Mouse (Mus musculus): ENCODE data around the gene Csnk1g2.
A peak's percentile ranks its signal among the peaks of the same experiment; 100 is the strongest.
"Not testable (repeated sequence)": the region's sequence is repeated elsewhere in the genome, so short reads cannot be mapped to it uniquely, and the experiment has no call there.

The Csnk1g2 gene

DNA sequence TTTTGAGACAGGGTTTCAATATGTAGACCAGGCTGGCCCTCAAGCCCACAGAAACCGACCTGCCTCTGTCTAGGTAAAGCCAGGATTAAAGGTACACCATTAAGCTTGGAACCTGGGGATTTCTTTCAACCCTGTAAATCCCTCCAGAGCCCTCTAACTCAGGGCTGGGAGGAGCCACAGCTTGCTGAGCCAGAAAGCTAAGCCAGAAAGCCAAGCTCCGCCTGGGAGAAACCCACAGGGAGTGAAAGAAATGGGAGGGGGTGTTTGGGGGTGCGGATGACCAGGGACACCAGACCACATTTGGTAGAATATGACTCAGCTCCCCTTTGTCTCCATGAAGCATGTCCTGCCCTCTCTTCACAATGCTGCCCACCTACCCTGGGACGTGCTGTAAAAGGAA is 26.3 kb upstream of the Csnk1g2 start:
- DNase-seq (ENCODE audit: extremely low read depth, low read depth, low spot score), result no peak

DNA sequence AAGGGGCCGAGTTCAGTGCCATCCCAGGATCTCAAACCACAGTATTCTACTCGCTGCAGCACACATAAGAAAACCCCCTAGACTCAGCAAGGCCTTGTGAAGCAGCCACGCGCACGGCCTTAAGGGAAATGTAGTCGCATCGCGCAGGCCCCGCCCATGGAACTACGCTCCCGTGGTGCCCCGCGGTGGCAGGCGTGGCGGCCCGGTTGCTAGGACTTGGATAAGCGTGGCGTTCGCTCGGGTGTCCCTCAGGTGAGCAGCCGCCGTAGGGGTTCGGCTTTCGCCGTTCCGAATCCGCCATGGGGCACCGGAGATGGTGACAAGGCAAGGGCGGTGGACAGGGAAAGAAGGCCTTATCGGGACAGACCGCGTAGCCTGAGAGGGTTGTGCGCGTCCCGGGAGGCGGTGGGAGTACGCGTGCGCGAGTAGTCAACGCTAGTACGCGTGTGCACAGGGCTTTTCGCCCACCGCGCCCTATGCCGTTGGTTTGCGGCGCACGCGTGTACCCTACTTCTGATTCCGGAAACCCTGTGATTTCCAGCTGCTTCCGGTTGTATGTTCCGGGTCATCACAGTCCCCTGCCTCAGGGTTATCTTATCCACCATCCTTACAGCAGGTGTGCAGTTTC is 19.8 kb upstream of the Csnk1g2 start, which contains the start of the genes Scamp4 and Adat3:
Gene Scamp4 (plus strand): TSS at position 175 of the 628 bp plus-strand sequence.
Gene Adat3 (plus strand): TSS at position 183 of the 628 bp plus-strand sequence.
- no peak for DNase-seq (ENCODE audit: extremely low read depth, low read depth, low spot score)

GRCm38 (mm10) chr10:80603364-80603763 is 19.3 kb upstream of the Csnk1g2 start:
- DNase-seq (ENCODE audit: extremely low read depth, low read depth, low spot score), result no peak

- DNase-seq (ENCODE audit: extremely low read depth, low read depth, low spot score), result no peak
These were observed 18.6 kb upstream of the Csnk1g2 start for GRCm38 (mm10) chr10:80604001-80604509.

DNA sequence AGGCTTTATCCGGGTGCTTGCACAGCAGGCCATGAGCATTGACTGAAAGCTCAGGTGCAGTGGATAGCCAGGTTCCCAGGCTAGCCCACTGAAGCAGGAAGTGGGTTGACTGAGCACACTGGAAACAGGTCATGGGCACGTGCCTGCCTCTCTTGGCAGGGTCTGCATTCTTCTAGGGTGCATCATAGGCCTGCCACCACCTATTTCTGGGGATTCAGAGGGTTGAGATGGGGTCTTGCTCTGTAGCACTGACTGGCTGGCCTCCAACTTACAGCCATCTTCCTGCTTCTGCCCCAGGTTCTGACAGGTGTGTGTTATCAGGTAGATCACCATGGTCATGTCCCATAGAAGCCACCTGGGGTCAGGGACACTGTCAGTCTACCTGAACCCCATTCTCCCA is 17.6 kb upstream of the Csnk1g2 start:
- no peak for DNase-seq (ENCODE audit: extremely low read depth, low read depth, low spot score)

DNA sequence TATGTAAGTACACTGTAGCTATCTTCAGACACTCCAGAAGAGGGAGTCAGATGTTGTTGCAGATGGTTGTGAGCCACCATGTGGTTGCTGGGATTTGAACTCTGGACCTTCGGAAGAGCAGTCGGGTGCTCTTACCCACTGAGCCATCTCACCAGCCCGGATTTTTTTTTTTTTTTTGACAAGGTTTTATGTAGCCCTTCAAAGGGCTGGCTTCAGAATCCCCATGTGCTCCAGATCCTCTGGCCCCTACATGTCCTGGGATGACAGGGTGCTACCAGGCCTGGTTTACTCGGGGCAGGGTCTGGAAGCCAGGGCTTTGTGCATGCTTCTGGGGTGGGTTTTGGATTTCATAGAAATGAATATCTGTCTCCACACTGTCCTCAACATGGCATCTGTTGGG is 16.9 kb upstream of the Csnk1g2 start, which contains the start of gene Gm49322:
Gene Gm49322 (plus strand): TSS at position 301 of the 400 bp plus-strand sequence.
- DNase-seq (ENCODE audit: extremely low read depth, low read depth, low spot score), result not testable (repeated sequence)

GRCm38 (mm10) chr10:80606306-80606705 is 16.3 kb upstream of the Csnk1g2 start:
- no peak for DNase-seq (ENCODE audit: extremely low read depth, low read depth, low spot score)

- DNase-seq (ENCODE audit: extremely low read depth, low read depth, low spot score), result no peak
These were observed 15.8 kb upstream of the Csnk1g2 start for GRCm38 (mm10) chr10:80606737-80607350.

DNA sequence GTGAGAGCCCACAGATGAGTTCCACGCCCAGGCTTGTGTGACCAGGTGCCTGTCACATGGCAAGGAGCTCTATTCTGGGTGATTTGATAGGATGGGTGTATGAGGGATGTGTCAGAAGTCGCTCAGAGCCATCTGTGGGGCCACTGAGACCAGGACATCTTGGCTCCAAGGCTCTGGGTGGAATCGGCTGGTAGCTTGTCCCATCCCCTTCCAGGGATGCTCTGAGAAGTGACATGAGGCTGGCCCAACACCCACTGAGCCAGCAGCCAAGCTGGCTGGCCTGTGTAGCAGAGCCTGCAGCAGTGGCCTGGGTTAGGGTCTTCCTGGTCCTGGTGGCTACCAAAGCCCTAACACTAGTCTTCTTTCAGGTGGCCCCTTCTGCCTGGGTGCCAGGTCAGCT is 14.2 kb upstream of the Csnk1g2 start:
- DNase-seq (ENCODE audit: extremely low read depth, low read depth, low spot score), result no peak

DNA sequence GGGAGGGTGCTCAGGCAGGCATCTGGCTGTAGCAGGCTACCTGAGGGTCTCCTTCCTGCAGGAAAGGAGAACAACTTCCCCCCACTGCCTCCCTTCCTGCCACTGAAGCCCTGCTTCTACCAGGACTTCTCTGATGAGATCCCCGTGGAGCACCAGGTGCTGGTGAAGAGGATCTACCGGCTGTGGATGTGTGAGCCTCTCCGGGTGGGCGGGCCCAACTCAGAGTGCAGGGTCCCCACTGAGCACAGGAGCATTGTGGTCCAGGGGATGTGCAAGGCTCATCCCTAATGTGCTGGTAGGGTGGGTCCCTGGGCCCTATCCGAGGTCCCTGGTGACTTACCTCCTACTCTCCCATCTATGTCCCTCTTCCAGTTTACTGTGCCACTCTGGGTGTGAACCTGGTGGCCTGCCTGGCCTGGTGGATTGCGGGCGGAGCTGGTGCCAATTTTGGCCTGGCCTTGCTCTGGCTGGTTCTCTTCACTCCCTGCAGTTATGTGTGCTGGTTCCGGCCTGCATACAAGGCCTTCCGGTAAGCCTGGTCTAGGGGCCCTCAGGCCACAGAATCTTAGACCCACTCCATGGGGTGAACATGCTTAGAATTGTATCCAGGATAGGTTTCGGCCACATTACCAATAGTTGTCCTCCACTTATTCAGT is 13.2 kb upstream of the Csnk1g2 start:
- no peak for DNase-seq (ENCODE audit: extremely low read depth, low read depth, low spot score)

DNA sequence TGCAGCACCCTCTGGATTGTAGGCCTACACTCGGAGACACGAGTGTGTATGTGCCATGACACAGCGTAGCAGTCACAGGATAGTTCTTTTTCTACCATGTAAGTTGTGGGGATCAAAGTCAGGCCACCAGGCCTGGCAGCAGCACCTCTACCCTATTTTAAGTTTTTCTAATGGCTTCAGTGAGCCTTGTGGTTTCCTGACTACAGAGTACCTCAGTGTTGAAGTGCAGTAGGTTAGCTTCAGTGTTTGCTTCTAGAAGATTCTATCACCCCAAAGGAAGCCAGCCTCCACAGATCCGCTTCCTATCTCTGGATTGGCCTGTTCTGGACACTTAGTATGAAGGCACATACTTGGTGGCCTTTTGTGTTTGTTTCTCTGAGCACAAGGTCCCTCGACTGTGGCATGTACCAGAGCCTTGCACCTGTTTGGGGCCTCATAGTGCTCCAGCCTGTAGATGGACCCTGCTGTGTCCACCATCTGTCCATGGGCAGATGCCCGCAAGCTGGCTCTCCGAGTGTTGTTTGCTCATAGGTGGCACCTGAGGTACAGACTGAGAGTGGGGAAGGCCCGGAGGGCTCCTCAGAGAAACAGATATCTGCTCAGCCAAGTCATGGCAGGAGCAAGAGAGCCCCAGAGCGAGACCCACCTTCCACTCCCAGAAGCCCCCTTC is 12.4 kb upstream of the Csnk1g2 start:
- no peak for DNase-seq (ENCODE audit: extremely low read depth, low read depth, low spot score)

GRCm38 (mm10) chr10:80611024-80611423 is 11.6 kb upstream of the Csnk1g2 start:
- no peak for DNase-seq (ENCODE audit: extremely low read depth, low read depth, low spot score)

DNA sequence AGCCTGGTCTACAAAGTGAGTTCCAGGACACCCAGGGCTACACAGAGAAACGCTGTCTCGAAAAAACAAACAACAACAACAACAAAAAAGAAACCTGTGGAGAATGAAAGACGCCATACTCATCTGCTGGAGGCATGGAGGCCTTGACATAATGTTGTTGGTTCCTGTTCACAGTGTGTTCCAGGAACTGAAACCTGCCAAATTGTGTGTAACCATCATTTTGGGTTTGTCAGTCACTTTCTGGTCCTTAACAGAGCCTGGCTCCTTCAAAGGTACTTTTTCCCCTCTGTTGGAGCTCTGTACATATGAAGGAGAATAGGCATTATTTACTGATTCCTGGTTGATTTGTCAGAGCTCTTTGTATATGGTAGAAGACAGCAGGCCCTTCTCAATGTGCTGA is 10.7 kb upstream of the Csnk1g2 start:
- DNase-seq (ENCODE audit: extremely low read depth, low read depth, low spot score), result no peak

- DNase-seq (ENCODE audit: extremely low read depth, low read depth, low spot score), result no peak
These were observed 8.8 kb upstream of the Csnk1g2 start for GRCm38 (mm10) chr10:80613821-80614220.

GRCm38 (mm10) chr10:80614351-80614750 is 8.3 kb upstream of the Csnk1g2 start:
- DNase-seq (ENCODE audit: extremely low read depth, low read depth, low spot score), result no peak

DNA sequence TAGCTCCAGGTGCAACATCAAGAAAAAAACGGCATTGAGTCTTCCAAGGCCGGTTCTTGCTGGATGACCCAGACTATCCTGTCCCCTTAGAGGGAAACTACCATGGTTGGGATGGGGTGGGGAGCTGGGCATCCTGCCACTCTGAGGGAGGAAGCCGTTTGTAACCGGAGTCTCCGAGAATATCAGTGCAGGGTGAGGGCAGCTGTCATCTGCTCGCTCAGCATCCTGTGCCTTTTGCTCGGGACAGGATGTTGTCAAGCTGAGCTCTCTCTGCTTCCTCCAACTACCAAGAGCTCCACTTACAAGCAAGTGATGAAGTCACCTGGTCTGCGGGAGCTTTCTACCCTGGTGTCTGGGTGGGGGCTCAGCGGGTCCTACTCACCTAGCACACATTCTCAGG is 4.5 kb upstream of the Csnk1g2 start:
- no peak for DNase-seq (ENCODE audit: extremely low read depth, low read depth, low spot score)

DNA sequence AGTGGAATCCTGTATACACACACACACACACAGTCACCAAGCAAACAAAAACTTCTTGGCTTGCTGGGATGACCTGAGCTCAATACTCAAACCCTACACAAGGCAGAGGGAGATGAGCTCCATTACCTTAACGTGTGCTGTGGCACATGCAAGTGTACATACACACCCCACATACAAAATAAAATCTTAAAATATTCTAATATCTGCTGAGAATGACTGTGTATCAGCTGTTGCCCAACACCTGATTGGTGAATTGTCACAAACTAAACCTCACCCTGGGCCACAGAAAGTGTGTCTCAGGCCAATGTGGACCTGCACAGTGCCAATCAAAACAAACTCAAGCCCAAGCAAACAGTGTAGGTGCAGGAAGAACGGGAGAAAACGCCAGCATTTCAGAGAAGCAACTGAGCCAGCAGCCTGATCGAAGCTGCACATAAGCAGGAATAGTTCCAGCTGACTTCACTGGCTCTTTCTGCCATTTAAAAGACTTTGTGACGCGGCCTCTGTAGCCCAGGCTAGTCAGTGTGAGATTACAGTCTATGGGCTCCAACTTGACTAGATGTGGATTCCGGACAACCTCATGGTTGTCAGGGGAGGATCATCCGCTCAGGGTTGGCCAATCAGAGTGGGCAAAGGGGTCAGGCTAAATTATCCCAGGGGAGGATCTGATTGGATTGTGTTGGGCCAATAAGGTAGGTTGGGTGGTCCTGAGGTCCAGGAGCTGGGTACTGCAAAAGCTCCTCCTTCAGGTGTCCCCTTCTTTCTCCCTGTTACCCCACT is 3.0 kb upstream of the Csnk1g2 start:
- DNase-seq (ENCODE audit: extremely low read depth, low read depth, low spot score), result peak; percentile 69

- no peak for DNase-seq (ENCODE audit: extremely low read depth, low read depth, low spot score)
These were observed 2.3 kb upstream of the Csnk1g2 start for GRCm38 (mm10) chr10:80620365-80620764.

- no peak for DNase-seq (ENCODE audit: extremely low read depth, low read depth, low spot score)
These were observed 1.6 kb upstream of the Csnk1g2 start for GRCm38 (mm10) chr10:80620796-80621689.

DNA sequence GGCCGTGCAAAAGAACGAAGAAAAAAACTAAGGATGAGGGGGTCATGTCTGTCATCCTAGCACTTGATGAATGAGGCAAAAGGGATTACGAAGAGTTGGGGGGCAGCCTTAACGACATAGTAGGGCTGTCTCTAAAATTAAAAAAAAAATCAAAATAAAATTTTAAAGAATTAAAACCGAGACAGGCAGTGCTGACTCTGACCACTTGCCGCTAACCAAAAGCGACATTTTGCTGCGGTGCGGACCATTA is 1.0 kb upstream of the Csnk1g2 start:
- DNase-seq (ENCODE audit: extremely low read depth, low read depth, low spot score), result no peak
